Mouse (Mus musculus): ENCODE results near the gene Gm13279.
"Not testable (repeated sequence)": the region's sequence is repeated elsewhere in the genome, so short reads cannot be mapped to it uniquely, and the experiment has no call there.

Gm13279 gene

GRCm38 (mm10) chr4:88797097-88797496 is at the start of gene Gm13279:
Gene Gm13279 (plus strand): TSS chr4:88797397.
- DNase-seq (ENCODE audit: low read depth in 2 of 2, low spot score in 2 of 2) = not testable (repeated sequence)

GRCm38 (mm10) chr4:88749926-88750325 is 47.3 kb upstream of the Gm13279 start:
- no peak for DNase-seq (ENCODE audit: low read depth in 2 of 2, low spot score in 2 of 2)

GRCm38 (mm10) chr4:88754818-88755340 is 42.3 kb upstream of the Gm13279 start, which contains the start of gene Gm13271:
Gene Gm13271 (plus strand): TSS chr4:88754868.
- peak; percentile 73 to 80 for DNase-seq (ENCODE audit: low read depth in 2 of 2, low spot score in 2 of 2)

GRCm38 (mm10) chr4:88756581-88757513 is 40.4 kb upstream of the Gm13279 start:
- peak in 1 of 2 experiments; percentile 38 for DNase-seq (ENCODE audit: low read depth in 2 of 2, low spot score in 2 of 2)

DNA sequence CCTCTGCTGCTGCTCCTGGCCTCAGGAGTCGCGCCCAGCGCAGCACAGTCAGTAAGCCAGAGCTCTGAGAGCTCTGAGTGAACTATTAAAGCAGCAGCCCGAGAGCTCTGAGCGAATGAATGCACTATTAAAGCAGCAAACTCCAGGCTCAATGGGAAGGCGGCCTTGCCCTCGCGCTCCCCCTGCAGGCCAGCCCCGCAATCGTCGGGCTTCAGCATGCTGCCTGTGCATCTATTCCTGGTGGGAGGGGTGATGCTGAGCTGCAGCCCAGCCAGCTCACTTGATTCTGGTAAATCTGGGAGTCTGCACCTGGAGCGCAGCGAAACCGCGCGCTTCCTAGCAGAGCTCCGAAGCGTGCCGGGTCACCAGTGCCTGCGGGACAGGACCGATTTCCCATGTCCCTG is 39.6 kb upstream of the Gm13279 start:
- peak; percentile 91 to 94 for DNase-seq (ENCODE audit: low read depth in 2 of 2, low spot score in 2 of 2)

DNA sequence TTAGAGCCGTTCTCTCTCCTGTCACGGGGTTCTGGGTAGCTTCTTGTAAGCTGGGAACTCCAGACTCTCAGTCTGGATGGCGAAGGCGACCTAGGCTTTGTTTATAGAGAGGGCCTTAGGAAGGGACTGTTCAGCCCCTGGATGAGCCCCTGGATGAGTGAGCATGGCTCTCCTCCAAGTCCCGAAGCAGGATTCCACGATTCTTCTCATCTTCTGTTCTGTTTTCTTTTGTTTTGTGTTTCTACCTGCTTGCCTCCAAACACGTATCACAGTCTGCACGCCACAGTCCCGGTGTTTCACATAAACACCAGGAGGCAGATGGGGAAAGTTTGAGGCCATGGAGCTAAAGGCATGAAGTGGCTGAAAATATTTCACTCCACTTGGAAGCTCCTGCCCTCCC is 38.4 kb upstream of the Gm13279 start:
- not testable (repeated sequence) for DNase-seq (ENCODE audit: low read depth in 2 of 2, low spot score in 2 of 2)

DNA sequence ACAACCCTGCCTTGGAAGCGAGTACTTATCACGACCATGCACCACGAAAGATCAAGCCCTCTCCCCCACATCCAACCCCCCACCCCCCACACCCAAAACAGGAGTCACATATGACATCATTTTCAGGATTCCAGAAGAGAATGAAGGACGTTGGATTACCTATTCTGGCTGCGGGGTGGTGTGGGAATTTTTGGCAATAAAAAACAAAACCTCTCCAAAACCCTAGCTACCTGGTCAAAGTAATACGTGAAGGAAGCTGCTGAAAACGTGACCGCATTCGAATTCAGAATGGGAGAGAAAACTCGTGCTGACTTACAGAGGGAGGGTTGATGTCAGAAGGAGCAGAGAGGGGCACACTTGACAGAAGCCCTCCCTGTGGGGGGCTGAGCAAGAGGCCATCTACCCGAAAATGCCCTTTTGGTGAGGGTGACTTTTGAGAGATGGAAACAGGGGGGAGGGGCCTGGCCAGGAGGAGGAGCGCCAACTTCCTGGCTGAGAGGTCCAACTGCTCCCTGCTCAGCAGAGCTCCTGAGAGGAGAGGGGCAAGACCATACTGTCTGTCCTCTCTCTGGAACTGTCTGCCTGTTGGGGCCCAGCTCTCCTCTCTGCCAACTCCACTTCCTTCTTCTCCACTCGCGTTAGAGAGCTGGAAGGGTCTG is 37.5 kb upstream of the Gm13279 start, which contains the start of gene Gm13283:
Gene Gm13283 (plus strand): TSS at position 510 of the 659 bp plus-strand sequence.
- DNase-seq (ENCODE audit: low read depth in 2 of 2, low spot score in 2 of 2) = peak; percentile 40 to 43

DNA sequence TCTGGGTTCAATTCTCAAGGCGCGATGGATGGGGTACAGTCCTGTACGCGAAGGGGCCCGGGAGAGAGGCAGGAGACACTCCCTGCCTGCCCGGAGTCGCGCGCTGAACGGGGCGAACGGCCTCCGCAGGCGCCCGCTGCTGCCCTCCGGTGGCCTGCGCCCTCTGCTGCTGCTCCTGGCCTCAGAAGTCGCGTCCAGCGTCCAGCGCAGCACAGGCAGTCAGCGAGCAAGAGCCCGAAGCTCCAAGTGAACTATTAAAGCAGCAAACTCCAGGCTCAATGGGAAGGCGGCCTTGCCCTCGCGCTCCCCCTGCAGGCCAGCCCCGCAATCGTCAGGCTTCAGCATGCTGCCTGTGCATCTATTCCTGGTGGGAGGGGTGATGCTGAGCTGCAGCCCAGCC is 36.8 kb upstream of the Gm13279 start:
- peak; percentile 35 to 39 for DNase-seq (ENCODE audit: low read depth in 2 of 2, low spot score in 2 of 2)

- DNase-seq (ENCODE audit: low read depth in 2 of 2, low spot score in 2 of 2) = peak; percentile 82 to 85
Observed at GRCm38 (mm10) chr4:88761776-88762175, 35.4 kb upstream of the Gm13279 start.

GRCm38 (mm10) chr4:88762341-88762740 is 34.9 kb upstream of the Gm13279 start:
- DNase-seq (ENCODE audit: low read depth in 2 of 2, low spot score in 2 of 2) = not testable (repeated sequence)

- not testable (repeated sequence) for DNase-seq (ENCODE audit: low read depth in 2 of 2, low spot score in 2 of 2)
Observed at GRCm38 (mm10) chr4:88763384-88764018, 33.7 kb upstream of the Gm13279 start.

DNA sequence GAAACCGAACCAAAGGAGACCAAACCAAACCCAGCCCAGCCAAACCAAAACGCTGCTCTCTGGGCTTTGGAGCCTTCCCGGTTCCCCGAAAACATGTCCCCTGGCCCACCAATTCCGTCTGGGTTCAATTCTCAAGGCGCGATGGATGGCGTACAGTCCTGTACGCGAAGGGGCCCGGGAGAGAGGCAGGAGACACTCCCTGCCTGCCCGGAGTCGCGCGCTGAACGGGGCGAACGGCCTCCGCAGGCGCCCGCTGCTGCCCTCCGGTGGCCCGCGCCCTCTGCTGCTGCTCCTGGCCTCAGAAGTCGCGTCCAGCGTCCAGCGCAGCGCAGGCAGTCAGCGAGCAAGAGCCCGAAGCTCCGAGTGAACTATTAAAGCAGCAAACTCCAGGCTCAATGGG is 23.7 kb upstream of the Gm13279 start, which contains the start of gene Gm13290:
Gene Gm13290 (plus strand): TSS at position 301 of the 400 bp plus-strand sequence.
- not testable (repeated sequence) for DNase-seq (ENCODE audit: low read depth in 2 of 2, low spot score in 2 of 2)

- DNase-seq (ENCODE audit: low read depth in 2 of 2, low spot score in 2 of 2) = not testable (repeated sequence)
Observed at GRCm38 (mm10) chr4:88776622-88777021, 20.6 kb upstream of the Gm13279 start, which contains the start of gene Gm13289. Gene Gm13289 (plus strand): TSS chr4:88776922.

GRCm38 (mm10) chr4:88779550-88779949 is 17.6 kb upstream of the Gm13279 start, which contains the start of gene Gm13272:
Gene Gm13272 (plus strand): TSS chr4:88779850.
- DNase-seq (ENCODE audit: low read depth in 2 of 2, low spot score in 2 of 2) = not testable (repeated sequence)

- DNase-seq (ENCODE audit: low read depth in 2 of 2, low spot score in 2 of 2) = not testable (repeated sequence)
Observed at GRCm38 (mm10) chr4:88780320-88780719, 16.9 kb upstream of the Gm13279 start.

GRCm38 (mm10) chr4:88781831-88782230 is 15.4 kb upstream of the Gm13279 start, which contains the start of gene Ifnz:
Gene Ifnz (plus strand): TSS chr4:88782131.
- not testable (repeated sequence) for DNase-seq (ENCODE audit: low read depth in 2 of 2, low spot score in 2 of 2)

DNA sequence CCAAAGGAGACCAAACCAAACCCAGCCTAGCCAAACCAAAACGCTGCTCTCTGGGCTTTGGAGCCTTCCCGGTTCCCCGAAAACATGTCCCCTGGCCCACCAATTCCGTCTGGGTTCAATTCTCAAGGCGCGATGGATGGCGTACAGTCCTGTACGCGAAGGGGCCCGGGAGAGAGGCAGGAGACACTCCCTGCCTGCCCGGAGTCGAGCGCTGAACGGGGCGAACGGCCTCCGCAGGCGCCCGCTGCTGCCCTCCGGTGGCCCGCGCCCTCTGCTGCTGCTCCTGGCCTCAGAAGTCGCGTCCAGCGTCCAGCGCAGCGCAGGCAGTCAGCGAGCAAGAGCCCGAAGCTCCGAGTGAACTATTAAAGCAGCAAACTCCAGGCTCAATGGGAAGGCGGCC is 14.9 kb upstream of the Gm13279 start:
- DNase-seq (ENCODE audit: low read depth in 2 of 2, low spot score in 2 of 2) = not testable (repeated sequence)

DNA sequence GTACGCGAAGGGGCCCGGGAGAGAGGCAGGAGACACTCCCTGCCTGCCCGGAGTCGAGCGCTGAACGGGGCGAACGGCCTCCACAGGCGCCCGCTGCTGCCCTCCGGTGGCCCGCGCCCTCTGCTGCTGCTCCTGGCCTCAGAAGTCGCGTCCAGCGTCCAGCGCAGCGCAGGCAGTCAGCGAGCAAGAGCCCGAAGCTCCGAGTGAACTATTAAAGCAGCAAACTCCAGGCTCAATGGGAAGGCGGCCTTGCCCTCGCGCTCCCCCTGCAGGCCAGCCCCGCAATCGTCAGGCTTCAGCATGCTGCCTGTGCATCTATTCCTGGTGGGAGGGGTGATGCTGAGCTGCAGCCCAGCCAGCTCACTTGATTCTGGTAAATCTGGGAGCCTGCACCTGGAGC is 11.8 kb upstream of the Gm13279 start, which contains the start of gene Gm13276:
Gene Gm13276 (plus strand): TSS at position 301 of the 400 bp plus-strand sequence.
- DNase-seq (ENCODE audit: low read depth in 2 of 2, low spot score in 2 of 2) = not testable (repeated sequence)

DNA sequence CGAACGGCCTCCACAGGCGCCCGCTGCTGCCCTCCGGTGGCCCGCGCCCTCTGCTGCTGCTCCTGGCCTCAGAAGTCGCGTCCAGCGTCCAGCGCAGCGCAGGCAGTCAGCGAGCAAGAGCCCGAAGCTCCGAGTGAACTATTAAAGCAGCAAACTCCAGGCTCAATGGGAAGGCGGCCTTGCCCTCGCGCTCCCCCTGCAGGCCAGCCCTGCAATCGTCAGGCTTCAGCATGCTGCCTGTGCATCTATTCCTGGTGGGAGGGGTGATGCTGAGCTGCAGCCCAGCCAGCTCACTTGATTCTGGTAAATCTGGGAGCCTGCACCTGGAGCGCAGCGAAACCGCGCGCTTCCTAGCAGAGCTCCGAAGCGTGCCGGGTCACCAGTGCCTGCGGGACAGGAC is 8.8 kb upstream of the Gm13279 start, which contains the start of gene Gm13277:
Gene Gm13277 (plus strand): TSS at position 231 of the 400 bp plus-strand sequence.
- peak; percentile 54 to 61 for DNase-seq (ENCODE audit: low read depth in 2 of 2, low spot score in 2 of 2)

DNA sequence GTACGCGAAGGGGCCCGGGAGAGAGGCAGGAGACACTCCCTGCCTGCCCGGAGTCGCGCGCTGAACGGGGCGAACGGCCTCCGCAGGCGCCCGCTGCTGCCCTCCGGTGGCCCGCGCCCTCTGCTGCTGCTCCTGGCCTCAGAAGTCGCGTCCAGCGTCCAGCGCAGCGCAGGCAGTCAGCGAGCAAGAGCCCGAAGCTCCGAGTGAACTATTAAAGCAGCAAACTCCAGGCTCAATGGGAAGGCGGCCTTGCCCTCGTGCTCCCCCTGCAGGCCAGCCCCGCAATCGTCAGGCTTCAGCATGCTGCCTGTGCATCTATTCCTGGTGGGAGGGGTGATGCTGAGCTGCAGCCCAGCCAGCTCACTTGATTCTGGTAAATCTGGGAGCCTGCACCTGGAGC is 5.9 kb upstream of the Gm13279 start, which contains the start of gene Gm13278:
Gene Gm13278 (plus strand): TSS at position 301 of the 400 bp plus-strand sequence.
- DNase-seq (ENCODE audit: low read depth in 2 of 2, low spot score in 2 of 2) = not testable (repeated sequence)
